Mouse (Mus musculus): ENCODE data around the gene Arhgap23. TPM values are rescaled to one million over a fixed set of nuclear protein-coding genes. Genes with fewer than 3 reads are reported as not detected.
A peak's percentile ranks its signal among the peaks of the same experiment; 100 is the strongest.

Gene Arhgap23
- polyA plus RNA-seq, 1 experiment: 77.2 TPM

GRCm38 (mm10) chr11:97439935-97440334 is 24.6 kb downstream of the Arhgap23 start:
- WGBS: 7% methylated on average over 36 of the region's 37 CpGs
- no peak overlapping the region for H3K4me3 ChIP-seq (replicated peaks; ENCODE audit: insufficient read depth, low read depth, low read length)
- peaks cover 7% of the 10 kb centered on the region for H3K4me1 ChIP-seq (ENCODE audit: control insufficient read depth, insufficient read depth, low read length)
- no peak for DNase-seq
- H3K27me3 ChIP-seq (ENCODE audit: control insufficient read depth, insufficient read depth, low read length): no peaks in the 10 kb centered on the region
- H3K27ac ChIP-seq (ENCODE audit: insufficient read depth, low read length): no peak overlapping the region
- no peak for TF ChIP-seq POLR2A (IDR thresholded peaks at IDR 0.05; ENCODE audit: borderline replicate concordance, insufficient read depth, low read length)
- no peak for TF ChIP-seq CTCF (IDR thresholded peaks at IDR 0.05; ENCODE audit: borderline replicate concordance, insufficient read depth, low read depth, low read length)

GRCm38 (mm10) chr11:97440441-97440881 is 25.1 kb downstream of the Arhgap23 start:
- Histone ChIP-seq H3K27ac (ENCODE audit: insufficient read depth, low read length) (no peak overlapping the region), H3K4me3 (replicated peaks; ENCODE audit: insufficient read depth, low read depth, low read length) (no peak overlapping the region), H3K4me1 (ENCODE audit: control insufficient read depth, insufficient read depth, low read length) (peaks cover 5% of the 10 kb centered on the region; the same call in 1 of the 2 replicates), H3K27me3 (ENCODE audit: control insufficient read depth, insufficient read depth, low read length) (no peaks in the 10 kb centered on the region)
- DNase-seq: no peak
- WGBS: 11% methylated on average over 34 of the region's 34 CpGs
- TF ChIP-seq CTCF (IDR thresholded peaks at IDR 0.05; ENCODE audit: borderline replicate concordance, insufficient read depth, low read depth, low read length): no peak
- no peak for TF ChIP-seq POLR2A (IDR thresholded peaks at IDR 0.05; ENCODE audit: borderline replicate concordance, insufficient read depth, low read length)

- no peaks in the 10 kb centered on the region for H3K27me3 ChIP-seq (ENCODE audit: control insufficient read depth, insufficient read depth, low read length)
- TF ChIP-seq CTCF (IDR thresholded peaks at IDR 0.05; ENCODE audit: borderline replicate concordance, insufficient read depth, low read depth, low read length) (no peak), POLR2A (IDR thresholded peaks at IDR 0.05; ENCODE audit: borderline replicate concordance, insufficient read depth, low read length) (no peak)
- H3K27ac ChIP-seq (ENCODE audit: insufficient read depth, low read length): no peak overlapping the region
- H3K4me1 ChIP-seq (ENCODE audit: control insufficient read depth, insufficient read depth, low read length): peaks cover 5% of the 10 kb centered on the region; the same call in 1 of the 2 replicates
- WGBS: 49% methylated on average over 15 of the region's 15 CpGs
- no peak overlapping the region for H3K4me3 ChIP-seq (replicated peaks; ENCODE audit: insufficient read depth, low read depth, low read length)
- peak in 1 of 2 experiments; percentile 52 for DNase-seq
Observed at GRCm38 (mm10) chr11:97441036-97441657, 25.8 kb downstream of the Arhgap23 start.

GRCm38 (mm10) chr11:97441658-97442125 is 26.4 kb downstream of the Arhgap23 start:
- TF ChIP-seq POLR2A (IDR thresholded peaks at IDR 0.05; ENCODE audit: borderline replicate concordance, insufficient read depth, low read length) (no peak), CTCF (IDR thresholded peaks at IDR 0.05; ENCODE audit: borderline replicate concordance, insufficient read depth, low read depth, low read length) (no peak)
- WGBS: 62% methylated on average over 3 of the region's 3 CpGs
- Histone ChIP-seq H3K27me3 (ENCODE audit: control insufficient read depth, insufficient read depth, low read length) (no peaks in the 10 kb centered on the region), H3K4me1 (ENCODE audit: control insufficient read depth, insufficient read depth, low read length) (peaks cover 5% of the 10 kb centered on the region; the same call in 1 of the 2 replicates), H3K27ac (ENCODE audit: insufficient read depth, low read length) (no peak overlapping the region), H3K4me3 (replicated peaks; ENCODE audit: insufficient read depth, low read depth, low read length) (no peak overlapping the region)
- DNase-seq: no peak

GRCm38 (mm10) chr11:97442891-97443675 is 27.8 kb downstream of the Arhgap23 start:
- TF ChIP-seq CTCF (IDR thresholded peaks at IDR 0.05; ENCODE audit: borderline replicate concordance, insufficient read depth, low read depth, low read length): no peak
- no peak for TF ChIP-seq POLR2A (IDR thresholded peaks at IDR 0.05; ENCODE audit: borderline replicate concordance, insufficient read depth, low read length)
- no peak overlapping the region for H3K27ac ChIP-seq (ENCODE audit: insufficient read depth, low read length)
- H3K4me3 ChIP-seq (replicated peaks; ENCODE audit: insufficient read depth, low read depth, low read length): no peak overlapping the region
- no peak for DNase-seq
- H3K4me1 ChIP-seq (ENCODE audit: control insufficient read depth, insufficient read depth, low read length): peaks cover 5% of the 10 kb centered on the region; the same call in 1 of the 2 replicates
- no peaks in the 10 kb centered on the region for H3K27me3 ChIP-seq (ENCODE audit: control insufficient read depth, insufficient read depth, low read length)
- WGBS: 87% methylated on average over 11 of the region's 11 CpGs

GRCm38 (mm10) chr11:97445596-97445995 is 30.3 kb downstream of the Arhgap23 start:
- WGBS: 45% methylated on average over 6 of the region's 6 CpGs
- Histone ChIP-seq H3K4me1 (ENCODE audit: control insufficient read depth, insufficient read depth, low read length) (peaks cover 14% of the 10 kb centered on the region), H3K4me3 (replicated peaks; ENCODE audit: insufficient read depth, low read depth, low read length) (no peak overlapping the region), H3K27me3 (ENCODE audit: control insufficient read depth, insufficient read depth, low read length) (no peaks in the 10 kb centered on the region), H3K27ac (ENCODE audit: insufficient read depth, low read length) (no peak overlapping the region)
- no peak for DNase-seq
- no peak for TF ChIP-seq POLR2A (IDR thresholded peaks at IDR 0.05; ENCODE audit: borderline replicate concordance, insufficient read depth, low read length)
- TF ChIP-seq CTCF (IDR thresholded peaks at IDR 0.05; ENCODE audit: borderline replicate concordance, insufficient read depth, low read depth, low read length): no peak

- Histone ChIP-seq H3K4me3 (replicated peaks; ENCODE audit: insufficient read depth, low read depth, low read length) (no peak overlapping the region), H3K27me3 (ENCODE audit: control insufficient read depth, insufficient read depth, low read length) (no peaks in the 10 kb centered on the region), H3K4me1 (ENCODE audit: control insufficient read depth, insufficient read depth, low read length) (peaks cover 14% of the 10 kb centered on the region), H3K27ac (ENCODE audit: insufficient read depth, low read length) (no peak overlapping the region)
- TF ChIP-seq POLR2A (IDR thresholded peaks at IDR 0.05; ENCODE audit: borderline replicate concordance, insufficient read depth, low read length) (no peak), CTCF (IDR thresholded peaks at IDR 0.05; ENCODE audit: borderline replicate concordance, insufficient read depth, low read depth, low read length) (no peak)
- WGBS: 71% methylated on average over 4 of the region's 4 CpGs
- no peak for DNase-seq
Observed at GRCm38 (mm10) chr11:97445999-97446511, 30.7 kb downstream of the Arhgap23 start.

All from cerebellum, adult 2 months (tissue).